Mouse (Mus musculus) 3134 (cell line): Measurements from ENCODE around the gene P2rx1.

Experiments
- DNase-seq: peaks from one replicate; pipeline ENCODE4 v3.0.0-alpha.2; 2011; ENCODE audit warnings: low spot score; ENCODE audit not compliant: insufficient read length; ENCODE audit errors: extremely low read depth

The P2rx1 gene

DNA sequence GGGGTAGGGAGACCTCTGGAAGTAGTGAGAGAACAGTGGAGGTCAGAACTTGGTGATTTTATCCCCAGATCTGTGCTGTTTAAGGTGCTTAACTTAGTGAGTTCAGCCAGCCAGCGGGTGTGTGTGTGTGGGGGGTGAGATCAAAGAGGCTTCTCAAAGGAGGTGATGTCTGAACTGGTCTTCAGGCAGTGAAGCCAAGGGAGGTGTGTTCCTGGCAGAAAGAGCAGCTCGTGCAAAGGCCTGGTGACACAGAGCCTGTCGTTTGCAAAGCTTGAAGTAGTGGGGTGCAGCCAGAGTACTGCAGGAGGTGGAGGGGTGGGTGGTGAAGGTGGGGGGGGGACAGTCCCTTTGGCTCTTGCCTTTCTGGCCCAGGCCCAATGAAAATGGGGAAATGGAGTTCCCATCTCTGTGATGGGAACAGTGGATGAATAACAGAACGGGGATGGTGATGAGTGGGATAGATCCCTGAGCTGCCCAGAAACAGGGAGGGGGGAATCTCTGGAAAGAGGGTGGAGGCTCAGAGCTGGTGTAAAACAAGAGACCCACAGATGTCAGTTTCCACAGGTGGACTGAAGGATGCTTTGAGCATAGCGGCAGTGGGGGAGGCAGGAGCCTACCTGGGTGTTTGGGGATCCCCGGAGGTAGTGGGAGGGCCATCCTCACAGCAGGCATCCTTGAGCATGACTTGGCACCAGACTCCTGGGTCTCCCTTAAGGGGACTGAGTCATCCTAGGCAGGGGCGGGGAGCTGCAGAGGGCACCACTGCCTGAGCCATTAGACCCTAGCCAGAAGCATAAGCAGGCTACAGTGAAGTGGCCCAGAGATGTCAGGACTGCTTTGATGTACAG lies 22.3 kb downstream of the P2rx1 start:
- peak; percentile 50 for DNase-seq

GRCm38 (mm10) chr11:73023099-73023498 lies 24.2 kb downstream of the P2rx1 start:
- DNase-seq, result peak; percentile 78

DNA sequence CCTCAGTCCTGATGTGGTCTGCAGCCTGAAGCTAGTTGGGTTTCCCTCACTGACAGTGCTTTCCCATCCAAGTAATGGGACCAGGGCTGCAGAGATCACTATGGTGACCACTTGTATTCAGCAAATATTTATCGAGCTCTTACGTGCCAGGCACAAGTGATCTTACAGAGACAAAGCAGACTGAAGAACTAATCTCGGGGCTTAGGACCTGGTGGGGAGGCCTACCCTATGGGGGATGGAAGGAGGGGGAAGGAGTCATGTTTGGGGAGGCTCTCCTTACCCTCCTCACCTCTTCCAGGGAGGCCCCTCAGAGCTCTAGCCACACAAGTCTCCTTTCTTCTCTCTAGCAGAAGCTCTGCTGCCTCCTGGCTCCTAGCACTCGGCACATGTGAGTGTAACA lies 24.9 kb downstream of the P2rx1 start:
- no peak for DNase-seq

DNA sequence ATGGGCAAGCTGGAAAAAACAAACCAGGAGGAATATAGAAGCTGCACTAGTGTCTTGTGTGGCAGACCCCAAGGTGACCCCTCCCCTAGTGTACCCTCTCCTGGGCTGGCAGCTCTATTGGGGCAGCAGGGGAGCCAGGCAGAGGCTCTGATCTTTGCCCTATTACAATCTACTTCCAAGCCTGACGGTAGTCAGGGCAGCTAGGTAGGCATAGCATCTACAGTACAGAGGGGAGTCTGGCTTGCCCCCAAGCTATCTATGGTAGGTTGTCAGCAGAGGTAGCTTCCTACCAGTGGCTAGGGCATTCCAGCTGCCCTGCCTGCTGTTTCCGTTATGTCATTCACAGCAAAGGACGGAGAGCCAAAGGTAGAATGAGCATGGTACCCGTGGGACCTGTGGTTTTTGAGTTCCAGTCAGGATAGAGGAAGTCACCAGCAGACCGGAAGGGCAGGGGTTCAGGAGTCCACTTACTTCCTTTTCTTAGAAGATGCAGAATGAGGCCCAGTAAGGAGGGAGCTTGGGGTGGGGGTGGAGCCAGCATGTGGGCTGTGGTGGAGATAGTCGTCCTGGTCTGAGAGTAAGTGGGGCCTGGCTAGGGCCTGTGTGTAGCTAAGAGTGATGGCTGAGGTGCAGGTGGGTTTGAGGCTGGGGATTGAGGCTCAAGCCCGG lies 25.5 kb downstream of the P2rx1 start:
- peak; percentile 32 for DNase-seq

DNA sequence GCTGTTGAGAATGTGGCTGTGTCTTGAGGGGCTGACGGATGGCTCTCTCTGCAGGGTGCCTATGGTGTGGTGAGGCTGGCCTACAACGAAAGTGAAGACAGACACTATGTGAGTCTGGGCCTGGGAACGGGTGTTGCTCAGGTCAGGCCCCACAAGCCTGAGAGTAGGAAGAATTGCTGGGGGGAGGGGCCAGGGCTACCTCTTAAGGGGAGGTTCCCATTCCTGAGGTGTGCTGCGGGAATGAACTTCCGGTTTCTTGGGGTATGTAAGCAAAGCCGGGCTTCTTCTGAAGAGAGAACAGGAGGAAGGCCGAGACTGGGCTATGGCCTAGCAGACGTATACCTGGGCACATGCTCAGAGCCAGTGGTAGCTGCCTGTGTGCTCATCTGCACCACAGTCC lies 28.1 kb downstream of the P2rx1 start:
- no peak for DNase-seq

DNA sequence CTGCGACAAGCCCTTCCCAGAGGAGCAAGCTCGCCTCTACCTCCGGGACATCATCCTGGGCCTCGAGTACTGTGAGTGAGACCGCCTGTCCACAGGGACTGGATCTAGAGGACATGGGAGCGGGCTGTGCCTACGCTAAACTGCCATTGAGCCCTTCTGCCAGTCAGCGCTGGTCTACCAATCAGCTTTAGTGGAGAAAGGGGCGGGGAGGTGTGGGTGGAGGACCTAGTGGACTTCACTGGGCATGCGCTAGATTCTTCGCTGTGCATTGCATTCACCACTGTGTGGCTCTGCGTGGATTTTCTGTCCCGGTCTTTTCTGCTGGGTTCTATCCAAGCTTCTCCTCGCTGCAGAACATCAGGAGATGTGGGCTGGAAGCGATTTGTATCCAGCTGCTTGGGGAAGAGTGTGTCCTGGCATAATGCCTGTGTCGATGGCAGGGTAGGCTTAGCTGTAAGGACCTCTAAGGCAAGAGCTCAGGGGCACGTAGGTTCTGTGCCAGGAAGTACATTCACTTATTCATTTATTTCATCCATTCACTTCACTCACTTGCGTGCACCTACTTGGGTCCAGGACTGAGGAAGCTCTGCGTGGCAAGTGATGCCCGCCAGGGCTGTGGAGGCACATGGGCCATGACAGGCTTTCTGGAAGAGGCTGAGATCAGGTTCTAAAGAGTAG lies 32.1 kb downstream of the P2rx1 start:
- no peak for DNase-seq

DNA sequence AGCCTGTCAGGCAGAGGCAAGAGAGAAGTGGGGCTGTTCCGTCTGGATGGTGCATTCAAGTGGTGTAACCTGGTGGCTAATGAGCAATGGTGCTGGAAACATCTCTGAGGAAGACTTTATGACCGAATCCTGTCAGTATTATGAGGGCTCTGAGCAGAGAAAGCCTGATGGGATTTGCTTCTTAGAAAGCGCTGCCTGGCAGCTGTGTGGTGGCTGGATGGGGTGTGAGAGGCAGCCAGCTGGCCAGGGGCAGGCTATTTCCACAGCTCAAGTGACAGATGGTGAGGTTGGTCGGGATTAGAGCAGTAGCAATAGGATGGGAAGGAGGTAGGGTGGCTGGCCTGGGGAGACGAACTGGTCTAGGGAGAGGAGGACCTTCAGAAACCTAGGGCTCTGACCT lies 32.6 kb downstream of the P2rx1 start:
- DNase-seq, result no peak

GRCm38 (mm10) chr11:73036077-73036476 lies 37.2 kb downstream of the P2rx1 start:
- no peak for DNase-seq

DNA sequence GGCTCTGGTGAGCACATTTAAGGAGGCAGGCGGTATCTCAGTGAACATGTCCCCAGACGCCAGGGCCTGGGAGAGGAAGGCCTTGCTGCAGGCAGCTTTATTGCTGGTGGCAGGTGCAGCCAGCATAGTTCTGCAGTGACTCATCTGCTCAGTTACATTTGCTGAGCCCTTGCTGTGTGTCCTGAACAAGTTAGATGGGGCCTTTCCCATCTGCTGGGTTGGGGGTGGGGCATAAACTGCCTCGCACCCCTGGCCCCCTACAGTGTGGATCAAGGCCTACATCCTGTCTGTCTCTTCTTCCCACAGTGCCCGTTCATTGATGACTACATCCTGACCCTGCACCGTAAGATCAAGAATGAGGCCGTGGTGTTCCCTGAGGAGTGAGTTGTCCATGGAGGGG lies 38.0 kb downstream of the P2rx1 start:
- peak; percentile 59 for DNase-seq

GRCm38 (mm10) chr11:73037691-73038090 lies 38.8 kb downstream of the P2rx1 start:
- DNase-seq, result no peak

DNA sequence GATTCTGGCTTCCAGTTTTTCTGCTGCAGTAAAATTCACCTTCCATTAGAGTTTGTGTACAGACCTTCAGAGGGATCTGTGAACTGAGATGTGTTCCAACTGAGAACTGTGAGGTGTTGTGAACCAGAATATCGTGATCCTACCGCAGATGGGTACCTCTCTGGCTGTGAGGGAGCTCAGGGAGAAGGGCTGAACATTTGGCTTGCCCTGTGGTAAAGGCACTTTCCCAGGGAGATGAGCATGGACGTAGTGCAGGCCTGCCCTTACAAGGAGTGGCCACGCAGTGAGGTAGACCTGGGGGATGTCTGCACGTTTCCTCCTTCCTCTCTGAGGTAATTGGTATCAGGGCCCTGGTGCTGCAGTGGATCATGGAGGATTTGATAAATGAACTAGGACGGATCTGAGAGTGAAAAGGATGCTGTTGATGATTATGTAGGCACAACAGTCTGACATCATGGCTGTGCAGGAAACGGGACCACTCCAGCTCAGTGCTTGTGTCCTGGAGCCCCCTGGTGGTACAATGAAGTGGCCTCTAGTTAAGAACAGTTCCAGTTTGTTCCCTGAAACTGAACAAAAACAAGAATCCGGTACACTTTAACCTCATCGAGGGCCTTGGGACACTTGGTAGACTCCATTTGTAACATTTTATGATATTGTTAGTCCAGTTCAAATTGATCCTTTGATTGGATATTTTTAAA lies 40.3 kb downstream of the P2rx1 start:
- DNase-seq, result no peak

- no peak for DNase-seq
Measured at GRCm38 (mm10) chr11:73044229-73044755, 45.4 kb downstream of the P2rx1 start.

GRCm38 (mm10) chr11:73044789-73045188 lies 45.9 kb downstream of the P2rx1 start:
- no peak for DNase-seq

- DNase-seq, result peak; percentile 94
Measured at GRCm38 (mm10) chr11:73047542-73047996, 48.7 kb downstream of the P2rx1 start, which contains the start of gene Ncbp3. TSS of gene Ncbp3 (plus strand) at chr11:73047783.

GRCm38 (mm10) chr11:73048030-73048876 lies 49.4 kb downstream of the P2rx1 start:
- no peak for DNase-seq

- DNase-seq, result peak; percentile 53
Measured at GRCm38 (mm10) chr11:73049335-73049734, 50.4 kb downstream of the P2rx1 start.

DNA sequence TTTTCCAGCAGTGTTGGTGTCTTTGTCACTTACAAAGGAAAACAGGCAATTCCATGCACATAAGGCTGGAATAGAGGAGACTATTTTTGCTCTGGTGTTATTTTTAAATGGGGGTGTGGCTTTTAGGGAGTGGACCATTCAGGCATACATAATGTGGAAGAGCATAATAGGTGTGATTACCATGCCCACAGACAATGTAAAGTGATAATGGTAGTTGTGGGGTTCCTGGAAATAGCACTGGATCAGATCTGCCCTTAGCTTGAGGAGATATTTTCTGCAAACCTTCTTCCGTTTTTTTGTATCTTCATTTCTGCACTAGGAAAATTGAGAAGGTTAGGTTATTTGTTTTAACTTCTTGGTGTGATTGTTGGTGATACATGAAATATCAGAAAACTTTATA lies 53.9 kb downstream of the P2rx1 start:
- no peak for DNase-seq

GRCm38 (mm10) chr11:73057701-73058100 lies 58.8 kb downstream of the P2rx1 start:
- DNase-seq, result no peak

DNA sequence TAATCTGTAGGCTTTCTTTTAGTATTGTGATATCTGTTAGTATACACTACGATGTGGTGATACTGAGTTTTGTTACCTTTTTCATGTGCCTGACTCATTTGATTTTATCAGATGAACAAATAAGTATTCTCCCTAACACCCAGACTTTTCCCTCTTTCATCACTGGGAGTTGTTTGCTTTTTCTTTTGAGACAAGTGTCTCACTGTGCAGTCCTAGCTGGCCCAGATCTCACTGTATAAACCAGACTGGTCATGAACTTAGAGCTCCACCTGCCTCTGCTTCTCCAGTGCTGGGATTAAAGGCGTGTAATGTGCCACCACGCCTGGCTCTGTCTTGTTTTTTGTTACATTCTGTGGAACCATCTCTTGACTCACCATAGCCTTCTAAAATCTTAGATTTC lies 60.7 kb downstream of the P2rx1 start:
- DNase-seq, result no peak

DNA sequence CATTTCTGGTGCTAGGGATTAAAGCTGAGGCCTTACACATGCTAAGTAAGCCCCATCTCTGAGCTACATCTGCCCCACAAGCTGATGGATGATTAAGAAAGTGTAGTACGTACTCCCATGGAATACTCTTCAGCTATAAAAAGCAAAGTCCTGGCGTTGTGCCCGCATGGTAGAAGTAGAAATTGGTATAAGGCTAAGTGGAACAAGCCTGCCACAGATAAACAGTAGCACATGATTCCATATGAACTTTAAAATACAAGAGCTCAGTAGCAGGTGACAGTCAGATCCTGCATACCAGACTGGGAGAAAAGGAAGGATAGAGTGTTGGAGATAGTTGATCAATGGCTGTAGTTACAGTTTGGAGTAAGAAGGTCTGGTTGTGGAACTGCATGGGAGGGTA lies 62.5 kb downstream of the P2rx1 start:
- no peak for DNase-seq
